Mouse (Mus musculus) gastrocnemius, postnatal 10 days (tissue): ENCODE data around the gene Uck1. TPM values are rescaled to one million over a fixed set of nuclear protein-coding genes. Genes with fewer than 3 reads are reported as not detected.

Source experiments
- DNase-seq: peaks from one replicate; pipeline ENCODE4 v3.0.0; 2021; ENCODE audit warnings: mixed read lengths
- total RNA-seq, 2 experiments: library from RNA; stranded (reverse); gene quantifications; 2 replicates each; pipeline ENCODE4 v1.2.3; 2021

The Uck1 gene
- total RNA-seq, 2 experiments from 2014 or later, result 18.0 to 20.2 TPM

GRCm38 (mm10) chr2:32219501-32219900 lies 40.5 kb downstream of the Uck1 start:
- no peak for DNase-seq

- no peak for DNase-seq
Observed at GRCm38 (mm10) chr2:32218541-32219334, 41.2 kb downstream of the Uck1 start.

GRCm38 (mm10) chr2:32218113-32218512 lies 41.8 kb downstream of the Uck1 start:
- no peak for DNase-seq

- no peak for DNase-seq
Observed at GRCm38 (mm10) chr2:32217656-32218055, 42.3 kb downstream of the Uck1 start.

GRCm38 (mm10) chr2:32216506-32216905 lies 43.5 kb downstream of the Uck1 start:
- DNase-seq, result no peak

GRCm38 (mm10) chr2:32215576-32215975 lies 44.4 kb downstream of the Uck1 start:
- DNase-seq, result no peak

- peak; percentile 52 for DNase-seq
Observed at GRCm38 (mm10) chr2:32213000-32213399, 47.0 kb downstream of the Uck1 start.

GRCm38 (mm10) chr2:32211689-32212088 lies 48.3 kb downstream of the Uck1 start:
- no peak for DNase-seq

GRCm38 (mm10) chr2:32207682-32208081 lies 52.3 kb downstream of the Uck1 start:
- no peak for DNase-seq

Other genes with a start within 250 kb of the Uck1 start
- 10 to 100 TPM; 23.9 to 25.2 TPM for gene Fam78a, start 175.3 kb downstream of the Uck1 start, total RNA-seq
- gene Plpp7, start 164.6 kb downstream of the Uck1 start, total RNA-seq, result 100 to 1,000 TPM in 1 of 2 experiments, 10 to 100 TPM in 1; 90.3 to 101 TPM
- gene Prrc2b, start 109.1 kb downstream of the Uck1 start, total RNA-seq, result 100 to 1,000 TPM; 104 to 111 TPM
- 10 to 100 TPM; 16.0 to 17.2 TPM for gene Pomt1, start 23.6 kb downstream of the Uck1 start, total RNA-seq
- gene Golga2, start 27.2 kb upstream of the Uck1 start, total RNA-seq, result 10 to 100 TPM; 71.3 to 76.5 TPM
- 100 to 1,000 TPM; 140 to 148 TPM for gene Swi5, start 27.9 kb upstream of the Uck1 start, total RNA-seq
- gene Ciz1, start 92.2 kb upstream of the Uck1 start, total RNA-seq, result 10 to 100 TPM; 31.2 to 47.2 TPM
- gene Dnm1, start 93.2 kb upstream of the Uck1 start, total RNA-seq, result 10 to 100 TPM; 18.9 to 25.7 TPM
- 10 to 100 TPM; 52.6 to 53.7 TPM for gene 1110008P14Rik, start 121.8 kb upstream of the Uck1 start, total RNA-seq
- 1 to 10 TPM; 3.5 to 6.7 TPM for gene Lcn2, start 128.1 kb upstream of the Uck1 start, total RNA-seq
- gene Ptges2, start 135.7 kb upstream of the Uck1 start, total RNA-seq, result 10 to 100 TPM; 38.1 to 40.7 TPM
- 1 to 10 TPM; 3.0 to 3.1 TPM for gene Naif1, start 190.3 kb upstream of the Uck1 start, total RNA-seq
- gene Slc25a25, start 191.3 kb upstream of the Uck1 start, total RNA-seq, result 10 to 100 TPM; 16.1 to 31.1 TPM